Mouse (Mus musculus): ENCODE data around the gene Mrc1. TPM values are rescaled to one million over a fixed set of nuclear protein-coding genes. Genes with fewer than 3 reads are reported as not detected.
A peak's percentile ranks its signal among the peaks of the same experiment; 100 is the strongest.

Gene Mrc1
- polyA plus RNA-seq, 1 experiment from 2014 or later, result 5.4 TPM

GRCm38 (mm10) chr2:14249839-14250564 lies 20.8 kb downstream of the Mrc1 start:
- no peak for ATAC-seq
- H3K9ac ChIP-seq (replicated peaks), result no peak overlapping the region

GRCm38 (mm10) chr2:14251938-14252337 lies 22.7 kb downstream of the Mrc1 start:
- H3K27ac ChIP-seq, result no peak overlapping the region
- ATAC-seq, result no peak
- no peak overlapping the region for H3K4me2 ChIP-seq (replicated peaks)
- H3K36me3 ChIP-seq, result no peaks in the 10 kb centered on the region
- no peak overlapping the region for H3K9ac ChIP-seq (replicated peaks)
- no peaks in the 10 kb centered on the region for H3K27me3 ChIP-seq
- no peaks in the 10 kb centered on the region for H3K9me3 ChIP-seq
- 82% methylated on average over 3 of the region's 3 CpGs for WGBS
- no peaks in the 10 kb centered on the region for H3K4me1 ChIP-seq (replicated peaks)
- no peak overlapping the region for H3K4me3 ChIP-seq (replicated peaks)

More at GRCm38 (mm10) chr2:14249839-14250564, 20.8 kb downstream of the Mrc1 start:
- Histone ChIP-seq H3K36me3 (no peaks in the 10 kb centered on the region), H3K4me1 (replicated peaks) (no peaks in the 10 kb centered on the region), H3K4me2 (replicated peaks) (no peak overlapping the region), H3K9me3 (no peaks in the 10 kb centered on the region), H3K27ac (no peak overlapping the region), H3K4me3 (replicated peaks) (no peak overlapping the region), H3K27me3 (no peaks in the 10 kb centered on the region)
- 77% methylated on average over 3 of the region's 3 CpGs for WGBS

GRCm38 (mm10) chr2:14258345-14258850 lies 29.2 kb downstream of the Mrc1 start:
- ATAC-seq, result no peak
- Histone ChIP-seq H3K4me1 (replicated peaks) (no peaks in the 10 kb centered on the region), H3K27me3 (no peaks in the 10 kb centered on the region), H3K9ac (replicated peaks) (no peak overlapping the region), H3K4me3 (replicated peaks) (no peak overlapping the region), H3K4me2 (replicated peaks) (no peak overlapping the region), H3K27ac (no peak overlapping the region), H3K36me3 (no peaks in the 10 kb centered on the region), H3K9me3 (no peaks in the 10 kb centered on the region)

GRCm38 (mm10) chr2:14262090-14262489 lies 32.9 kb downstream of the Mrc1 start:
- WGBS, result 84% methylated on average over 1 of the region's 1 CpGs
- Histone ChIP-seq H3K4me2 (replicated peaks) (no peak overlapping the region), H3K4me3 (replicated peaks) (no peak overlapping the region), H3K27ac (no peak overlapping the region), H3K9me3 (no peaks in the 10 kb centered on the region), H3K36me3 (no peaks in the 10 kb centered on the region), H3K4me1 (replicated peaks) (no peaks in the 10 kb centered on the region), H3K27me3 (no peaks in the 10 kb centered on the region), H3K9ac (replicated peaks) (no peak overlapping the region)
- no peak for ATAC-seq

GRCm38 (mm10) chr2:14269160-14269559 lies 40.0 kb downstream of the Mrc1 start:
- no peaks in the 10 kb centered on the region for H3K36me3 ChIP-seq
- H3K9ac ChIP-seq (replicated peaks), result no peak overlapping the region
- no peak overlapping the region for H3K4me2 ChIP-seq (replicated peaks)
- H3K4me1 ChIP-seq (replicated peaks), result no peaks in the 10 kb centered on the region
- no peaks in the 10 kb centered on the region for H3K9me3 ChIP-seq
- no peak for ATAC-seq
- H3K4me3 ChIP-seq (replicated peaks), result no peak overlapping the region
- no peak overlapping the region for H3K27ac ChIP-seq
- H3K27me3 ChIP-seq, result no peaks in the 10 kb centered on the region
- 82% methylated on average over 1 of the region's 1 CpGs for WGBS

- Histone ChIP-seq H3K4me3 (replicated peaks) (no peak overlapping the region), H3K4me2 (replicated peaks) (no peak overlapping the region), H3K27ac (no peak overlapping the region), H3K9ac (replicated peaks) (no peak overlapping the region), H3K9me3 (no peaks in the 10 kb centered on the region), H3K36me3 (no peaks in the 10 kb centered on the region), H3K27me3 (no peaks in the 10 kb centered on the region), H3K4me1 (replicated peaks) (no peaks in the 10 kb centered on the region)
- 90% methylated on average over 1 of the region's 1 CpGs for WGBS
- ATAC-seq, result no peak
Measured at GRCm38 (mm10) chr2:14272088-14272487, 42.9 kb downstream of the Mrc1 start.

GRCm38 (mm10) chr2:14275796-14276195 lies 46.6 kb downstream of the Mrc1 start:
- no peaks in the 10 kb centered on the region for H3K36me3 ChIP-seq
- H3K9ac ChIP-seq (replicated peaks), result no peak overlapping the region
- no peaks in the 10 kb centered on the region for H3K9me3 ChIP-seq
- H3K4me1 ChIP-seq (replicated peaks), result no peaks in the 10 kb centered on the region
- H3K4me3 ChIP-seq (replicated peaks), result no peak overlapping the region
- WGBS, result 89% methylated on average over 5 of the region's 5 CpGs
- no peak overlapping the region for H3K27ac ChIP-seq
- ATAC-seq, result no peak
- no peaks in the 10 kb centered on the region for H3K27me3 ChIP-seq
- H3K4me2 ChIP-seq (replicated peaks), result no peak overlapping the region

GRCm38 (mm10) chr2:14279256-14279655 lies 50.1 kb downstream of the Mrc1 start:
- Histone ChIP-seq H3K36me3 (no peaks in the 10 kb centered on the region), H3K27me3 (no peaks in the 10 kb centered on the region), H3K9me3 (no peaks in the 10 kb centered on the region), H3K9ac (replicated peaks) (no peak overlapping the region), H3K4me1 (replicated peaks) (no peaks in the 10 kb centered on the region), H3K4me3 (replicated peaks) (no peak overlapping the region), H3K27ac (no peak overlapping the region), H3K4me2 (replicated peaks) (no peak overlapping the region)
- WGBS, result 77% methylated on average over 2 of the region's 2 CpGs
- no peak for ATAC-seq

GRCm38 (mm10) chr2:14279795-14280194 lies 50.6 kb downstream of the Mrc1 start:
- 94% methylated on average over 6 of the region's 6 CpGs for WGBS
- Histone ChIP-seq H3K4me3 (replicated peaks) (no peak overlapping the region), H3K36me3 (no peaks in the 10 kb centered on the region), H3K27ac (no peak overlapping the region), H3K9me3 (no peaks in the 10 kb centered on the region), H3K4me1 (replicated peaks) (no peaks in the 10 kb centered on the region), H3K27me3 (no peaks in the 10 kb centered on the region), H3K9ac (replicated peaks) (no peak overlapping the region), H3K4me2 (replicated peaks) (no peak overlapping the region)
- ATAC-seq, result no peak

- Histone ChIP-seq H3K27ac (no peak overlapping the region), H3K9ac (replicated peaks) (no peak overlapping the region), H3K9me3 (no peaks in the 10 kb centered on the region), H3K4me2 (replicated peaks) (no peak overlapping the region), H3K4me1 (replicated peaks) (no peaks in the 10 kb centered on the region), H3K27me3 (no peaks in the 10 kb centered on the region), H3K4me3 (replicated peaks) (no peak overlapping the region), H3K36me3 (no peaks in the 10 kb centered on the region)
- peak; percentile 73 for ATAC-seq
- WGBS, result 30% methylated on average over 5 of the region's 5 CpGs
Measured at GRCm38 (mm10) chr2:14295334-14295733, 66.1 kb downstream of the Mrc1 start.

GRCm38 (mm10) chr2:14312505-14313380 lies 83.6 kb downstream of the Mrc1 start:
- H3K4me2 ChIP-seq (replicated peaks), result no peak overlapping the region
- no peaks in the 10 kb centered on the region for H3K4me1 ChIP-seq (replicated peaks)
- WGBS, result 84% methylated on average over 4 of the region's 4 CpGs
- no peak overlapping the region for H3K4me3 ChIP-seq (replicated peaks)
- no peak overlapping the region for H3K27ac ChIP-seq
- ATAC-seq, result no peak
- H3K9me3 ChIP-seq, result no peaks in the 10 kb centered on the region
- H3K27me3 ChIP-seq, result no peaks in the 10 kb centered on the region
- H3K9ac ChIP-seq (replicated peaks), result no peak overlapping the region
- no peaks in the 10 kb centered on the region for H3K36me3 ChIP-seq

GRCm38 (mm10) chr2:14315113-14315512 lies 85.9 kb downstream of the Mrc1 start:
- no peak for ATAC-seq
- H3K27ac ChIP-seq, result no peak overlapping the region
- no peaks in the 10 kb centered on the region for H3K27me3 ChIP-seq
- no peak overlapping the region for H3K9ac ChIP-seq (replicated peaks)
- H3K9me3 ChIP-seq, result no peaks in the 10 kb centered on the region
- no peak overlapping the region for H3K4me3 ChIP-seq (replicated peaks)
- no peak overlapping the region for H3K4me2 ChIP-seq (replicated peaks)
- 87% methylated on average over 3 of the region's 3 CpGs for WGBS
- H3K36me3 ChIP-seq, result no peaks in the 10 kb centered on the region
- H3K4me1 ChIP-seq (replicated peaks), result no peaks in the 10 kb centered on the region
